Mouse (Mus musculus) adrenal gland, adult (tissue): ENCODE results near the gene Cerkl.

Experiments
- DNase-seq, 2 experiments: peaks; one replicate each; pipeline ENCODE4 v3.0.0; 2022 to 2023; ENCODE audit warnings: low spot score in 1 of 2; ENCODE audit not compliant: inconsistent age in 2 of 2

Gene Cerkl

GRCm38 (mm10) chr2:79456575-79457349 is at the start of gene Cerkl, which contains the start of gene Neurod1:
Gene Cerkl, minus strand, starts transcription at chr2:79456785.
Gene Neurod1, minus strand, starts transcription at chr2:79456751.
- no peak for DNase-seq

GRCm38 (mm10) chr2:79498990-79499755 is 42.6 kb upstream of the Cerkl start:
- peak; percentile 48 to 76 for DNase-seq

DNA sequence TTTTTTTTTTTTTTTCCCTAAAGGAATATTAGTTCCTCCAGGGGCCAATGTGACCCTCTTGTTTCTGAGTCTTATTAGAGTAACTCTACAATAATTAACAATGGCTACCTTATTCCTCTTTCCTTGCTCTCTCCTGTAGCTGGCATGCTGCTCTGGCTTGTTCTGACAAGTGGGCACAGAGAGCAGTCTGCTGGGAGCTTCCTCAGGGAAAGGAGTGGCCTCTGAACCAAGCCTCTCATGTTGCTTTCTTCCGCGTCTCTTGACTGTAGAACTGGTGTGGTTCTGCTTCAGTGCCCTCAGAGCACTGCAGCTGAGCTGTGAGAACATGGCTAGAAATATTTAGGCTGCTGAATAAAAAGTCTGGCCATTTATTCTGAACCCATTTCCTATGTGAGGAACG is 28.5 kb upstream of the Cerkl start:
- DNase-seq, result no peak

DNA sequence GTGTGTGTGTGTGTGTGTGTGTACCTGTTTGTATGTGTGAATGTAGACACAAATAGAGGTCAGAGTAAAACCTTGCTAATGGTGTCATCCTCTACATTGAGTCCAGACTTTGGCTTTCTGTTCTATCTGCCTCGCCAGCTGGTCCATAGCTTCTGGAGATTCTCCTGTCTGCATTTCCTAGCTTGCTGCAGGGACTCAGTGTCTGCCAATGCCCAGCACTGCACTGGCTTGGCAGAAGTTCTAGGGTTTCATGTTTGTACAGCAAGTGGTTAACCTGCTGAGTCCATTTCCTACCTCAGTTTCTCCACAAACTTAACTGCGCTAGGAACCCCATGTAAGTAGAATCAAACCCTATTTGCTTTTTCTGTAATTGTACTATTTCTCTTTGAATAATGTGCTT is 25.9 kb upstream of the Cerkl start:
- no peak for DNase-seq

DNA sequence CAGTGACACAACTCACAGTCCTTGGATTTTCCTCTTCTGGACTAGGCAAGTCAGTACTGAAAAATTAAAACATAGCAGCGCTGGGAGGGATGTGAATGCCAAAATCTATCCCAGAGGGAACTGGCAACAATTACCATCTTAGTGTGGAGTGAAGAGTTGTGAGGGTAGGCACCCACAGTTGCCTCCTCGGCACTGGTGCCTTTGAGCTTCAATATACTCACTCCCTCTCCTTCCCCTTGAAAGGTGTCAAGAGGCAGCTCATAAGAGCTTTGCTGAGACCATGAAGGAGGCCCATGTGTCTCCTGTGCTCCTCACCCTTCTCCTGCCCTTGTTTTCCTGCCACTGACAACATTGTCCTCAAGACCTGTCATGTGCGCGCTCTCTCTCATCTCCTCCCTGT is 5.8 kb upstream of the Cerkl start:
- no peak for DNase-seq

- no peak for DNase-seq
Observed at GRCm38 (mm10) chr2:79461861-79462260, 5.3 kb upstream of the Cerkl start.

GRCm38 (mm10) chr2:79460586-79460985 is 4.0 kb upstream of the Cerkl start:
- DNase-seq, result peak in 1 of 2 experiments; percentile 22

DNA sequence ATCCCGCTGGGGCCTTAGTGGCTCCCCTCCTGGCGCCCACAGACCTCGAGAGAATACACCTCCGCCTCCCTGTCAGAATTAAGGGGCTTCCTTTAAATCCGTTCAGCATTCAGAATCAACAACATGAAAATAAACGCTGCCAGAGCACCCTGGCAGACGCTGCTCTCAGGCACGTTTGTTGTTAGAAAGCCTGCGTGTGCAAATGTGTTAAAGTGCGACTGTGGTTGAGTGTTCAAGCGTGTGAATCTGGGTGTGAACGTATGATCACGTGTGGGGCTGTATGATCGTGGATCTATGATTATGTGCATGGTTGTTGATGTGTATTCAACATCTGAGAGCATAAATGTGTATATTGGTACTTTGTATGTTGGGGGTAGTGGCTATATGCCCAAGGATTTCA is 3.5 kb upstream of the Cerkl start:
- DNase-seq, result no peak

- no peak for DNase-seq
Observed at GRCm38 (mm10) chr2:79459061-79460045, 2.8 kb upstream of the Cerkl start.

DNA sequence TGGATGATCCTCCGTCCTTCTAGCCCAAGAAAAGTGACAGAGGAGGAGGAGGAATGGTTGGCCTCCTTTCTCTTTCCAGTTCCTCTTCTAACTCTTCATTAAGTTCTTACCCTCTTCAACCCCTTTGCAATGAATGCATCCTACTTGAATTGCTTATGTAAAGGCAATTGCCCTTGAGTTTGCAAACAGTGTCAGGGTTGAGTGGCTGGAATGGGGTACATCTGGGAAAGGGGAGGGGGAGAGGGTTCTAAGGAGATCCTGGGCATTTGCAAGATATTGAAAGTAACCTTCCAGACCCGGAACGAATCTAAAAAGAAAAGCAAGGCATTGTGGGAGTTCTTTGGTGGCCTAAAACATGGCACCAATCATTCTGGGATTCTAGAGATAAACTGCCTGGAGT is 1.3 kb upstream of the Cerkl start:
- no peak for DNase-seq

DNA sequence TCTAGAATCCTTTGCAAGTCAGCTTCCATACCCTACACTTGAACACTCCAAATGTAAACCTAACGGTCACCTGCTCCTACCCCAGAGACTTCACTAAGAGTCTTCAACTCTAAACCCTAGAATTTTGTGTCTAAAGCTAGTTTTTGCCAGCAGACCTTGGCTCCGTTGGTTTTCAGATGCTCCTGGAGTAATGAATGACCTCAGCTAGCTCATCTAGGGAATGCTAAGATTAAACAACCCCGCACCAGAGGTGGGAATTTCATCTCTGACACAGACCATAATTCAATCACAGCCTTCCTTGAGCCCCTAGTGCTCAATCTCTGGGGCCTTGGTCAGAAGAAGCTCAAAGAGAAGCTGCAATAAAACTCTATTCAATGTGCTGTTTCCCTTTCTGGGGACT is 849 bp upstream of the Cerkl start:
- no peak for DNase-seq

DNA sequence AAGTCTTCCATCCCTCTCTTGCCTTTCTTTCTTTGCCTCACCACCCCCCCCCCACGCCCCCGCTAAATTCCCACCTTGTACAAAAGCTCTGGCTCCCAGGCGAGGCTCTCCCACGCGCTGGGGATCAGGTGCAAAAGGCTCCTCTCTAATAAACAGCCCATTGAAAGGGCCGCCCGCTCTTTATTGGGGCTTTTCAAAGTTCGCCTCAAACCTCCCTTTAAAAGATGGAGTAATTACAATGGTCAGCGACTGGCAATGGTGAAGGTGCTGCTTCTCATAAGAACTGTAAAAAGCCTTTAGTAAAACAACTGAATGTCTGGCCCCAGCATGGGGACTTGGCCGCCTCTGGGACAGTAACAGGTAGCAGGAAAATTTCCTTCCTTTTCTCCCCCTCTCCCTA is 939 bp downstream of the Cerkl start:
- DNase-seq, result no peak

DNA sequence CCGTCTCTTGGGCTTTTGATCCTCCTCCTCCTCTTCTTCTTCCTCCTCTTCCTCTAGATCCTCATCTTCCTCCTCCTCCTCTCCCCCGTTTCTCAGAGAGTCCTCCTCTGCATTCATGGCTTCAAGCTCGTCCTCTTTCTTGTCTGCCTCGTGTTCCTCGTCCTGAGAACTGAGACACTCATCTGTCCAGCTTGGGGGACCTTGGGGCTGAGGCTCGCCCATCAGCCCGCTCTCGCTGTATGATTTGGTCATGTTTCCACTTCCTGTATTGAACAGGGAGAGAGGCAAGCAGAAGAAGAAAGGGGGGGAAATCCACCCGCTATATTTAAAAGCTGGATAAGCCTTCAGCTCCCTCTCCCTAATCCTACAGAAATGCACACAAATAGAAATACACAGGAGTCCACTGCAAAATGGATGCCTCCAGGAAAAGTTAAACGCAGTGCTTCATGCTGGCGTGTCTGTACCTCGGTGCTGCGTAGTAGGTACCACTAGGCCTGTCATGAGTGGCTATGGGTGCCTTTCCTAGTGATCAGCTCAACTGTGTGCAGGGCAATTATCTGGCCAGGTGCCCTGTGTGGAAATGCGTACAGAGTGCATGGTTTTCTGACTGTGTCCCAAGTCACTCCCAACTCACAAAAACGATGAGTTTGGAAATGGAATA is 1.7 kb downstream of the Cerkl start:
- no peak for DNase-seq

GRCm38 (mm10) chr2:79453901-79454781 is 2.4 kb downstream of the Cerkl start:
- DNase-seq, result peak; percentile 45 to 84

DNA sequence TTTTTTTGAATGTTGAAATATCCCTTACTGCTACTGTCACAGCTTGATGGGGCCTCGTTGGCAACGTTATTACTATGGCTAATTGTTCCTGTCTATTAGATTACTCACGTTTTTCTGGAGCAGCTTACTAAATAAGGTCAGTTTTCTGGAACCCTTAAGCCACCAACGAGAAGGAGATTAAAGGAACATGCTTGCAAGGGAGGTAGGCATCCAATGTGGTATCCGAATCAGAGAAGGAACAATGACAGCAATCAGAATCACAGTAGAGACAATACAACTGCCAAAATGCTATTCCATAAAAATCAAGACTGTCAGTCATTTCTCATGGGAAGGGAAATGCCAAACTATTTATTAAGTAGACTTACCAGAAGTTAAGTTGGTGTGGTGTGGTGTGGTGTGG is 5.1 kb downstream of the Cerkl start:
- no peak for DNase-seq

- DNase-seq, result no peak
Observed at GRCm38 (mm10) chr2:79450684-79451394, 5.7 kb downstream of the Cerkl start.

DNA sequence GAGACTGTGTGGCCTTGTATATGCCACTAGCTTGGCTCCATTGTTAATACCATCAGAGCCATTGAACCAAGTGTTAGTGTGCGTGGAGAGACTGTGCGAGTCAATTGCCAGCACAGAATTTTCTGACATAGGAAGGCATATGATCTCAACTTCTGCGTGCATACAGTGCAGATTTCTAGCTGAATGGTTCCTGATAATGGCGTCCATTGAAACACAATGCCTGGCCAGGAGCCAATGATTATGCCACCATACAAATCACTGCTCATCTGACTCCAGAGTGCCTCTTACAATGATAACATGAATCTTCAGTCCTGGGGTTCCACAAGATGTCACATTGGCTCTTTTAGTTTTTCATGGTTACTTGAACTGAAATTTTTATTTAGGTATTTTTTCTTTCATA is 7.2 kb downstream of the Cerkl start:
- no peak for DNase-seq

- DNase-seq, result no peak
Observed at GRCm38 (mm10) chr2:79447198-79447597, 9.4 kb downstream of the Cerkl start.
